Mouse (Mus musculus) right cerebral cortex, postnatal 14 days (tissue): ENCODE results near the gene Fam124b.

Experiments
- DNase-seq: peaks from one replicate; pipeline ENCODE4 v3.0.0; 2022

Gene Fam124b

DNA sequence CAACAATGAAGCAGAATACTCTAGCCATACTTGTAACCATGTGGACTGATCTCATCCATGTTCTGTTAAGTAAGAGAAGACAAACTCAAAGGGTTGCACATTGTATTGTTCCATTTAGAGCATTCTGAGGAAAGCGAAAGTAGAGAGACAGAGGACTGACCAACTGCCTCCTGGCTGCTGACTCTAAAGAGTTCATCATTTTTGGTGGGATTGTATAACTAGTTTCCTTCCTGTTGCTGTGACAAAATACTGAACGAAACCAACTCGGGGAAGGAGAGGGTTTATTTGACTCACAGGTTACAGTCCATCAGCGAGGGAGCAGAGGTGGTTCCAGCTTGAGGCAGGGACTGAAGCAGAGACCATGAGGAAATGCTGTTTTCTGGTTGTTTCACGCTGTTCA, 50.6 kb downstream of the Fam124b start:
- no peak for DNase-seq

- no peak for DNase-seq
Observed at GRCm38 (mm10) chr1:80166577-80166976, 51.7 kb downstream of the Fam124b start.

GRCm38 (mm10) chr1:80165391-80165790, 52.9 kb downstream of the Fam124b start:
- DNase-seq: no peak

DNA sequence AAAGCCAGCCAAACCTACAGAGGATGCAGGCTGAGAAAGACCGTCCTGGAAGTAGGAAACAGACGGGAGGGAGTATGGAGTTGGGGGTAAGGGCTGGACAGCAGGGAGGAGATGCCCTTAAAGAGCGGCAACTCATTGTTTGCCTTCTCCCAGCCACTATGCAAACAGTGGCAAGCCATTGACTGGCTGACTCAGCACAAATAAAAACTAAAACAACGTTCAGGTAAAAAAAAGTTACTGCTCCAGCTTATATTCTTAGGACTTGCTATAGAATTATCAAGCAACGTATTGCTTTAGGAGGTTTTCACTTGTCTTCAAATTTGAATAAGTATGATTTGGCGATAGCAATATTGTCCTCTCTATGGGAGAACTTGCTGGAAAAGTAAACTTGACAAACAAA, 55.3 kb downstream of the Fam124b start:
- no peak for DNase-seq

GRCm38 (mm10) chr1:80159586-80159985, 58.7 kb downstream of the Fam124b start:
- DNase-seq: no peak

DNA sequence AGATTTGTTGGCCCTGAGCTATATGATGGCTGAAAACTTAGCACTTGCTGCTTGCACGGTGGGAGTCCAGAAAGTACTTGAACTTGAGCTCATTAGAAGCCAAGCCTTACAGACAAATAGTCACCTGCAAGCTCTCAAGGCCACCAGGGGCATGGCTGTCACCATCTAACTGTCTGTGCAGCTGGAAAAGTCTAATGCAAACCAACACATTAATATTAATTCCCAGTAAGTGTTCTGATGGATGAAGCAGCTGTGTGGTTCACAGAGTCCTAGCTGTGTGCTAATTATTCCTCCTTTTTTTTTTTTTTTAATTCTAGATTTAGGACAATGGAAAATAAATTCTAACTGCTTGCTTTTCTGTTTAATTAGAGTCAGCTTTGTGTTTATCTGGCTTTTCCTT, 63.4 kb downstream of the Fam124b start:
- no peak for DNase-seq

DNA sequence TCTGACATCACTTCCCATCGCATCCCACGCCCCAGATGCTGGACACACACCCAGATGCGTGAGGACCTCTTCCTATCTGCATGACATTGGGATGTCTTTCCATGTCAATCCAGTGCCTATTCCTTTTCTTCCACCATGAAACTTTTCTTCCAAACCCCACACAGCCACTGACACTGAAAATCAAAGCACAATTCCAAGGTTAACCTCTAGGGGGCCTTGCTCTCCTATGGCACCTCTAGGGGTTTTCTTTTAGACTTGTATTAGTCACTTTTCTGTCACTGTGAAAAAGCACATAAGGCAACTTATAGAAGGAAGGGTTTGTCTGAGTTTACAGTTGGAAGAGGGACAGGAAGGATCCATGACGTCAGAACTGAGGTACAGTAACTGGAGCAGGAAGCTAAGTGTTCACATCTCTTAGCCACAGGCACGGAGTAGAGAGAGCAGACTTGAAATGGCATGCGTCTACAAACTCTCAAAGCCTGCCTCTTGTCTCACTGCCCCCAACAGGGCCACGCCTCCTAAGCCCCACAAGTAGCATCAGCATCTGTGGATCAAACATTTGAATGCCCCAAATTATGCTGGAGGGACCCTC, 65.1 kb downstream of the Fam124b start:
- no peak for DNase-seq

GRCm38 (mm10) chr1:80150681-80151080, 67.6 kb downstream of the Fam124b start:
- no peak for DNase-seq
